ENCODE assay signal across 12 mouse cellular contexts in genomic region chr1:133470242-133471025, GRCm38 (mm10). TPM values are rescaled to one million over a fixed set of nuclear protein-coding genes. Genes with fewer than 3 reads are reported as not detected.
DNase-seq lines count a peak whose midpoint lies in the region; ATAC-seq and TF ChIP-seq lines count a peak whose summit lies in the region.
"Had no signal": no experiment of that assay in that cellular context is flagged by ENCODE, and none has a peak within 500 bp of the region (broad histone marks: within the 10 kb centered on the region; RNA-seq: fewer than 3 reads in every experiment).

No protein-coding gene starts in this region.

- intact Hi-C loops in heart, adult 2 months (cut with DNase I), result no loop called here

- peak overlapping the region; percentile 2; the same call in 1 of the 2 replicates for H3K27ac ChIP-seq in hindbrain, embryonic 11.5 days (ENCODE audit: low read depth, low read length)
- no peak overlapping the region for H3K27ac ChIP-seq in hindbrain, embryonic 13.5 days
- peak overlapping the region; percentile 29 for H3K27ac ChIP-seq in heart, adult 2 months
- peak overlapping the region; percentile 65 for H3K27ac ChIP-seq in intestine, embryonic 16.5 days (ENCODE audit: low read length)
- H3K27ac ChIP-seq: layer of hippocampus, adult 2 months; liver, embryonic 13.5 days; neural tube, embryonic 13.5 days had no signal

- peak; percentile 51; the same call in 1 of the 2 replicates for ATAC-seq in hindbrain, embryonic 11.5 days (ENCODE audit: low FRiP score)
- no peak for ATAC-seq in hindbrain, embryonic 13.5 days (ENCODE audit: low FRiP score)
- peak; percentile 70 for ATAC-seq in intestine, embryonic 16.5 days

- H3K9ac ChIP-seq in hindbrain, embryonic 11.5 days (ENCODE audit: low read depth, low read length), result no peak overlapping the region
- H3K9ac ChIP-seq in hindbrain, embryonic 13.5 days, result no peak overlapping the region
- H3K9ac ChIP-seq in heart, adult 2 months (ENCODE audit: low read depth, low read length), result no peak overlapping the region
- H3K9ac ChIP-seq in intestine, embryonic 16.5 days (ENCODE audit: low read depth, low read length), result 0 out of 2 replicates have a peak overlapping the region, but pooled peaks have one; percentile 27
- H3K9ac ChIP-seq: liver, embryonic 13.5 days; neural tube, embryonic 13.5 days had no signal

- no peaks in the 10 kb centered on the region for H3K27me3 ChIP-seq in hindbrain, embryonic 11.5 days (ENCODE audit: control insufficient read depth, insufficient read depth, low read length)
- H3K27me3 ChIP-seq in hindbrain, embryonic 13.5 days, result no peaks in the 10 kb centered on the region
- H3K27me3 ChIP-seq in heart, adult 2 months (ENCODE audit: control insufficient read depth, insufficient read depth, low read length), result no peaks in the 10 kb centered on the region
- no peaks in the 10 kb centered on the region for H3K27me3 ChIP-seq in intestine, embryonic 16.5 days (replicated peaks; ENCODE audit: control insufficient read depth, insufficient read depth, low read length)
- H3K27me3 ChIP-seq: liver, embryonic 13.5 days; neural tube, embryonic 13.5 days had no signal

- no peak for TF ChIP-seq POLR2A in heart, adult 2 months (IDR thresholded peaks at IDR 0.05; ENCODE audit: insufficient read depth, low read depth, low read length)

- H3K4me3 ChIP-seq in hindbrain, embryonic 11.5 days (ENCODE audit: low read depth, low read length), result no peak overlapping the region
- H3K4me3 ChIP-seq in hindbrain, embryonic 13.5 days, result no peak overlapping the region
- H3K4me3 ChIP-seq in heart, adult 2 months, result no peak overlapping the region
- H3K4me3 ChIP-seq in intestine, embryonic 16.5 days (ENCODE audit: low read length), result no peak overlapping the region
- H3K4me3 ChIP-seq: layer of hippocampus, adult 2 months; liver, embryonic 13.5 days; neural tube, embryonic 13.5 days had no signal

- no peak for TF ChIP-seq CTCF in heart, adult 2 months (IDR thresholded peaks at IDR 0.05)

- no peaks in the 10 kb centered on the region for H3K79me2 ChIP-seq in heart, adult 2 months (replicated peaks; ENCODE audit: control insufficient read depth, insufficient read depth, low read length)

- no peak for DNase-seq in hindbrain, embryonic 11.5 days (ENCODE audit: low spot score)
- DNase-seq in 3T3-L1 (ENCODE audit: low read depth, low spot score), result peak; percentile 65
- peak; percentile 58 to 66 for DNase-seq in heart, adult 2 months
- DNase-seq in right cerebral cortex, postnatal 36 days (ENCODE audit: low spot score in 2 of 2), result no peak
- DNase-seq in urinary bladder, adult 18-20 months (ENCODE audit: low spot score in 2 of 2), result no peak
- no peak for DNase-seq in frontal cortex, postnatal 36 days (ENCODE audit: low spot score in 2 of 2)
- DNase-seq: cerebellum, adult 8-10 months; liver, embryonic 13.5 days had no signal

- H3K4me2 ChIP-seq in hindbrain, embryonic 11.5 days (replicated peaks; ENCODE audit: low read depth, low read length), result no peak overlapping the region
- H3K4me2 ChIP-seq in hindbrain, embryonic 13.5 days, result no peak overlapping the region
- no peak overlapping the region for H3K4me2 ChIP-seq in intestine, embryonic 16.5 days (ENCODE audit: low read depth, low read length)
- H3K4me2 ChIP-seq: liver, embryonic 13.5 days; neural tube, embryonic 13.5 days had no signal

- no peaks in the 10 kb centered on the region for H3K4me1 ChIP-seq in hindbrain, embryonic 11.5 days (replicated peaks; ENCODE audit: control insufficient read depth, insufficient read depth, low read length)
- peaks cover 6% of the 10 kb centered on the region for H3K4me1 ChIP-seq in hindbrain, embryonic 13.5 days (replicated peaks)
- H3K4me1 ChIP-seq in heart, adult 2 months (ENCODE audit: control insufficient read depth, insufficient read depth, low read length), result peaks cover 8% of the 10 kb centered on the region
- peaks cover 14% of the 10 kb centered on the region; the same call in 1 of the 2 replicates for H3K4me1 ChIP-seq in intestine, embryonic 16.5 days (ENCODE audit: control insufficient read depth, insufficient read depth, low read length)

- no peak for TF ChIP-seq EP300 in heart, adult 2 months (IDR thresholded peaks at IDR 0.05; ENCODE audit: insufficient read depth, low read depth, low read length)

- H3K9me3 ChIP-seq in hindbrain, embryonic 11.5 days (ENCODE audit: control insufficient read depth, low read length), result no peaks in the 10 kb centered on the region
- no peaks in the 10 kb centered on the region for H3K9me3 ChIP-seq in hindbrain, embryonic 13.5 days
- no peaks in the 10 kb centered on the region for H3K9me3 ChIP-seq in intestine, embryonic 16.5 days (ENCODE audit: control insufficient read depth, low read length)
- H3K9me3 ChIP-seq: liver, embryonic 13.5 days; neural tube, embryonic 13.5 days had no signal

- no peaks in the 10 kb centered on the region for H3K36me3 ChIP-seq in hindbrain, embryonic 11.5 days (ENCODE audit: control insufficient read depth, insufficient read depth, low read length)
- H3K36me3 ChIP-seq in hindbrain, embryonic 13.5 days, result no peaks in the 10 kb centered on the region
- H3K36me3 ChIP-seq in heart, adult 2 months (ENCODE audit: control insufficient read depth, insufficient read depth, low read length), result no peaks in the 10 kb centered on the region
- H3K36me3 ChIP-seq in intestine, embryonic 16.5 days (ENCODE audit: control insufficient read depth, insufficient read depth, low read length), result no peaks in the 10 kb centered on the region
- H3K36me3 ChIP-seq: liver, embryonic 13.5 days; neural tube, embryonic 13.5 days had no signal

- WGBS in hindbrain, embryonic 11.5 days, result 19% methylated on average over 10 of the region's 10 CpGs
- 12% methylated on average over 10 of the region's 10 CpGs for WGBS in hindbrain, embryonic 13.5 days
- WGBS in heart, adult 2 months, result 45% methylated on average over 10 of the region's 10 CpGs
- 54% methylated on average over 10 of the region's 10 CpGs for WGBS in intestine, embryonic 16.5 days

RNA-seq across cellular contexts. Expression of gene Sox13, which starts 46.3 kb away (rescaled TPM):
- 12.5 and 15.9 TPM in 2 replicates for polyA plus RNA-seq in hindbrain, embryonic 11.5 days (2014; fragmentation: Nextera tagmentation; extraction: Ambion mirVana)
- 7.9 and 8.0 TPM in 2 replicates for polyA plus RNA-seq in hindbrain, embryonic 13.5 days (2015; fragmentation: Nextera tagmentation; extraction: Ambion mirVana)
- total RNA-seq in heart, adult 2 months (2021), result 10 to 100 TPM; 15.3 to 16.2 TPM
- polyA plus RNA-seq in heart, adult 2 months (2012; rRNA removed), result 24.7 and 28.5 TPM in 2 replicates
- 5.5 and 7.0 TPM in 2 replicates for polyA plus RNA-seq in intestine, embryonic 16.5 days (2015; fragmentation: Nextera tagmentation; extraction: Ambion mirVana)

Comparison
In these comparisons a context has a peak if more than half of its experiments do, and no peak if none do; other contexts are left out.
1. DNase-seq: peak in 3T3-L1 (single experiment) and heart, adult 2 months (2 of 2); none in hindbrain, embryonic 11.5 days (single experiment), right cerebral cortex, postnatal 36 days (0 of 2), urinary bladder, adult 18-20 months (0 of 2) and frontal cortex, postnatal 36 days (0 of 2).